Mouse (Mus musculus) intestine, embryonic 15.5 days (tissue): ENCODE data around the gene Gm45062. TPM values are rescaled to one million over a fixed set of nuclear protein-coding genes. Genes with fewer than 3 reads are reported as not detected.
"Not testable (repeated sequence)": the region's sequence is repeated elsewhere in the genome, so short reads cannot be mapped to it uniquely, and the experiment has no call there.

ENCODE experiments used
- ATAC-seq: fragments of 200-750 bp; cut with Nextera tagmentation; 2 replicates; pipeline ENCODE4 v1.8.0; 2017; ENCODE audit warnings: moderate TSS enrichment, moderate library complexity
- H3K27ac ChIP-seq: fragments of 300-500 bp; sonication (generic); 2 replicates; pipeline ENCODE4 v1.5.1; 2015; ENCODE audit warnings: mild to moderate bottlenecking, inconsistent platforms
- H3K27me3 ChIP-seq: fragments of 300-500 bp; sonication (generic); replicated peaks from 2 replicates; pipeline ENCODE4 v1.6.1; 2015; ENCODE audit warnings: inconsistent platforms
- H3K36me3 ChIP-seq: fragments of 300-500 bp; sonication (generic); 2 replicates; pipeline ENCODE4 v1.6.1; 2015; ENCODE audit warnings: inconsistent platforms
- H3K4me1 ChIP-seq: fragments of 300-500 bp; sonication (generic); replicated peaks from 2 replicates; pipeline ENCODE4 v1.6.1; 2015; ENCODE audit warnings: inconsistent platforms
- H3K4me2 ChIP-seq: fragments of 300-500 bp; sonication (generic); replicated peaks from 2 replicates; pipeline ENCODE4 v1.6.1; 2015; ENCODE audit warnings: mild to moderate bottlenecking, inconsistent platforms
- H3K4me3 ChIP-seq: fragments of 300-500 bp; sonication (generic); replicated peaks from 2 replicates; pipeline ENCODE4 v1.5.1; 2015; ENCODE audit warnings: inconsistent platforms
- H3K9ac ChIP-seq: fragments of 300-500 bp; sonication (generic); 2 replicates; pipeline ENCODE4 v1.6.1; 2015; ENCODE audit warnings: inconsistent platforms
- H3K9me3 ChIP-seq: fragments of 300-500 bp; sonication (generic); 2 replicates; pipeline ENCODE4 v1.6.1; 2016; ENCODE audit warnings: inconsistent platforms
- WGBS: fragments of 180-500 bp; shearing (Covaris S2); methylation state at CpG from one replicate; pipeline ENCODE4 v1.1.7; 2015; 5-methylcytosine and 5-hydroxymethylcytosine counted together
- polyA plus RNA-seq: library from polyadenylated mRNA; unstranded; fragments of >200 nt; fragmentation: Nextera tagmentation; extraction: Ambion mirVana; gene quantifications from 2 replicates; pipeline ENCODE4 v1.2.1, GENCODE M21; 2015

The Gm45062 gene
- polyA plus RNA-seq, 1 experiment from 2014 or later = 6.7 TPM

GRCm38 (mm10) chr6:8283255-8283654 lies 24.0 kb downstream of the Gm45062 start:
- no peaks in the 10 kb centered on the region for H3K4me1 ChIP-seq
- no peaks in the 10 kb centered on the region for H3K27me3 ChIP-seq
- no peak overlapping the region for H3K27ac ChIP-seq
- no peak overlapping the region for H3K9ac ChIP-seq
- 83% methylated on average over 4 of the region's 4 CpGs for WGBS
- H3K9me3 ChIP-seq = no peaks in the 10 kb centered on the region
- no peak for ATAC-seq
- no peak overlapping the region for H3K4me3 ChIP-seq
- no peaks in the 10 kb centered on the region for H3K36me3 ChIP-seq
- no peak overlapping the region for H3K4me2 ChIP-seq

GRCm38 (mm10) chr6:8285401-8285960 lies 26.2 kb downstream of the Gm45062 start:
- no peak for ATAC-seq
- Histone ChIP-seq H3K4me1 (no peaks in the 10 kb centered on the region), H3K4me3 (no peak overlapping the region), H3K9me3 (no peaks in the 10 kb centered on the region), H3K27ac (no peak overlapping the region), H3K36me3 (no peaks in the 10 kb centered on the region), H3K27me3 (no peaks in the 10 kb centered on the region), H3K4me2 (no peak overlapping the region), H3K9ac (no peak overlapping the region)
- 70% methylated on average over 3 of the region's 3 CpGs for WGBS

GRCm38 (mm10) chr6:8286146-8286545 lies 26.9 kb downstream of the Gm45062 start:
- H3K4me1 ChIP-seq = no peaks in the 10 kb centered on the region
- no peak overlapping the region for H3K4me3 ChIP-seq
- no peak overlapping the region for H3K4me2 ChIP-seq
- H3K9ac ChIP-seq = no peak overlapping the region
- no peak overlapping the region for H3K27ac ChIP-seq
- H3K36me3 ChIP-seq = no peaks in the 10 kb centered on the region
- 92% methylated on average over 3 of the region's 3 CpGs for WGBS
- H3K9me3 ChIP-seq = no peaks in the 10 kb centered on the region
- no peak for ATAC-seq
- H3K27me3 ChIP-seq = no peaks in the 10 kb centered on the region

GRCm38 (mm10) chr6:8288755-8289580 lies 29.7 kb downstream of the Gm45062 start:
- Histone ChIP-seq H3K4me3 (no peak overlapping the region), H3K9ac (no peak overlapping the region), H3K36me3 (no peaks in the 10 kb centered on the region), H3K4me1 (no peaks in the 10 kb centered on the region), H3K27me3 (no peaks in the 10 kb centered on the region), H3K27ac (no peak overlapping the region), H3K9me3 (no peaks in the 10 kb centered on the region), H3K4me2 (no peak overlapping the region)
- no peak for ATAC-seq
- WGBS = 87% methylated on average over 4 of the region's 4 CpGs

GRCm38 (mm10) chr6:8294048-8294784 lies 35.0 kb downstream of the Gm45062 start:
- no peak for ATAC-seq

GRCm38 (mm10) chr6:8299066-8299863 lies 40.0 kb downstream of the Gm45062 start:
- Histone ChIP-seq H3K4me2 (no peak overlapping the region), H3K9me3 (no peaks in the 10 kb centered on the region), H3K9ac (no peak overlapping the region), H3K4me3 (no peak overlapping the region), H3K36me3 (no peaks in the 10 kb centered on the region), H3K27me3 (no peaks in the 10 kb centered on the region), H3K27ac (no peak overlapping the region), H3K4me1 (no peaks in the 10 kb centered on the region)
- no peak for ATAC-seq
- 83% methylated on average over 6 of the region's 6 CpGs for WGBS

More at GRCm38 (mm10) chr6:8294048-8294784, 35.0 kb downstream of the Gm45062 start:
- Histone ChIP-seq H3K27ac (no peak overlapping the region), H3K9me3 (no peaks in the 10 kb centered on the region), H3K4me2 (no peak overlapping the region), H3K36me3 (no peaks in the 10 kb centered on the region), H3K27me3 (no peaks in the 10 kb centered on the region), H3K9ac (no peak overlapping the region), H3K4me3 (no peak overlapping the region), H3K4me1 (no peaks in the 10 kb centered on the region)
- WGBS = 74% methylated on average over 4 of the region's 4 CpGs

GRCm38 (mm10) chr6:8307878-8308775 lies 48.9 kb downstream of the Gm45062 start:
- Histone ChIP-seq H3K27me3 (no peaks in the 10 kb centered on the region), H3K4me3 (no peak overlapping the region), H3K4me1 (no peaks in the 10 kb centered on the region), H3K36me3 (no peaks in the 10 kb centered on the region), H3K9me3 (no peaks in the 10 kb centered on the region), H3K9ac (no peak overlapping the region), H3K27ac (no peak overlapping the region), H3K4me2 (no peak overlapping the region)
- 68% methylated on average over 6 of the region's 6 CpGs for WGBS
- ATAC-seq = no peak

- no peak overlapping the region for H3K4me3 ChIP-seq
- no peak for ATAC-seq
- no peaks in the 10 kb centered on the region for H3K4me1 ChIP-seq
- H3K27me3 ChIP-seq = no peaks in the 10 kb centered on the region
- 87% methylated on average over 2 of the region's 2 CpGs for WGBS
- H3K27ac ChIP-seq = no peak overlapping the region
- H3K9ac ChIP-seq = no peak overlapping the region
- H3K36me3 ChIP-seq = no peaks in the 10 kb centered on the region
- no peak overlapping the region for H3K4me2 ChIP-seq
- no peaks in the 10 kb centered on the region for H3K9me3 ChIP-seq
Observed at GRCm38 (mm10) chr6:8312554-8312953, 53.3 kb downstream of the Gm45062 start.

- H3K27me3 ChIP-seq = no peaks in the 10 kb centered on the region
- no peak overlapping the region for H3K4me3 ChIP-seq
- ATAC-seq = no peak
- no peaks in the 10 kb centered on the region for H3K9me3 ChIP-seq
- H3K4me2 ChIP-seq = no peak overlapping the region
- no peaks in the 10 kb centered on the region for H3K4me1 ChIP-seq
- no peak overlapping the region for H3K27ac ChIP-seq
- no peaks in the 10 kb centered on the region for H3K36me3 ChIP-seq
- no peak overlapping the region for H3K9ac ChIP-seq
Observed at GRCm38 (mm10) chr6:8316201-8316600, 57.0 kb downstream of the Gm45062 start.

GRCm38 (mm10) chr6:8319591-8319990 lies 60.3 kb downstream of the Gm45062 start:
- H3K9me3 ChIP-seq = no peaks in the 10 kb centered on the region
- ATAC-seq = no peak
- H3K27ac ChIP-seq = no peak overlapping the region
- H3K27me3 ChIP-seq = no peaks in the 10 kb centered on the region
- H3K36me3 ChIP-seq = no peaks in the 10 kb centered on the region
- no peak overlapping the region for H3K9ac ChIP-seq
- no peaks in the 10 kb centered on the region for H3K4me1 ChIP-seq
- no peak overlapping the region for H3K4me2 ChIP-seq
- whole genome bisulfite sequencing = 92% methylated on average over 2 of the region's 2 CpGs
- H3K4me3 ChIP-seq = no peak overlapping the region

GRCm38 (mm10) chr6:8331496-8331895 lies 72.2 kb downstream of the Gm45062 start:
- not testable (repeated sequence) for H3K4me1 ChIP-seq, ATAC-seq, H3K4me3 ChIP-seq, H3K36me3 ChIP-seq, H3K9me3 ChIP-seq, H3K4me2 ChIP-seq, H3K9ac ChIP-seq, H3K27me3 ChIP-seq, H3K27ac ChIP-seq
- WGBS = 90% methylated on average over 3 of the region's 3 CpGs
